Mouse (Mus musculus) embryonic facial prominence, embryonic 13.5 days (tissue): ENCODE data around the gene Casz1. TPM values are rescaled to one million over a fixed set of nuclear protein-coding genes. Genes with fewer than 3 reads are reported as not detected.
A peak's percentile ranks its signal among the peaks of the same experiment; 100 is the strongest.

Source experiments
- ATAC-seq: fragments of 200-750 bp; cut with Nextera tagmentation; 2 replicates; pipeline ENCODE4 v1.8.0; 2017; ENCODE audit warnings: low read depth; ENCODE audit not compliant: insufficient number of reproducible peaks, insufficient read depth, low FRiP score, low TSS enrichment
- H3K27ac ChIP-seq: fragments of 300-500 bp; sonication (generic); 2 replicates; pipeline ENCODE4 v1.5.1; 2015; ENCODE audit warnings: moderate library complexity, mild to moderate bottlenecking, inconsistent platforms
- H3K27me3 ChIP-seq: fragments of 300-500 bp; sonication (generic); 2 replicates; pipeline ENCODE4 v1.6.1; 2015; ENCODE audit warnings: mild to moderate bottlenecking, inconsistent platforms
- H3K36me3 ChIP-seq: fragments of 300-500 bp; sonication (generic); 2 replicates; pipeline ENCODE4 v1.6.1; 2015; ENCODE audit warnings: mild to moderate bottlenecking, inconsistent platforms
- H3K4me1 ChIP-seq: fragments of 300-500 bp; sonication (generic); 2 replicates; pipeline ENCODE4 v1.6.1; 2015; ENCODE audit warnings: inconsistent platforms
- H3K4me2 ChIP-seq: fragments of 300-500 bp; sonication (generic); 2 replicates; pipeline ENCODE4 v1.6.1; 2015; ENCODE audit warnings: moderate library complexity, mild to moderate bottlenecking, inconsistent platforms
- H3K4me3 ChIP-seq: fragments of 300-500 bp; sonication (generic); 2 replicates; pipeline ENCODE4 v1.5.1; 2015; ENCODE audit warnings: mild to moderate bottlenecking, inconsistent platforms
- H3K9ac ChIP-seq: fragments of 300-500 bp; sonication (generic); 2 replicates; pipeline ENCODE4 v1.6.1; 2015; ENCODE audit warnings: mild to moderate bottlenecking, inconsistent platforms
- H3K9me3 ChIP-seq: fragments of 300-500 bp; sonication (generic); 2 replicates; pipeline ENCODE4 v1.6.1; 2016; ENCODE audit warnings: inconsistent platforms
- WGBS: fragments of 180-500 bp; shearing (Covaris S2); methylation state at CpG from one replicate; pipeline ENCODE4 v1.1.7; 2015; ENCODE audit warnings: mixed read lengths; 5-methylcytosine and 5-hydroxymethylcytosine counted together
- polyA plus RNA-seq: library from polyadenylated mRNA; unstranded; fragments of >200 nt; fragmentation: Nextera tagmentation; extraction: Ambion mirVana; gene quantifications from 2 replicates; pipeline ENCODE4 v1.2.1, GENCODE M21; 2015

Gene Casz1
- polyA plus RNA-seq, 1 experiment from 2014 or later: 4.2 TPM

GRCm38 (mm10) chr4:148947833-148948388 is 143.7 kb downstream of the Casz1 start:
- 45% methylated on average over 10 of the region's 10 CpGs for WGBS
- Histone ChIP-seq H3K4me3 (no peak overlapping the region), H3K4me2 (no peak overlapping the region), H3K36me3 (no peaks in the 10 kb centered on the region), H3K4me1 (peaks cover 39% of the 10 kb centered on the region), H3K27me3 (peaks cover 64% of the 10 kb centered on the region), H3K27ac (0 out of 2 replicates have a peak overlapping the region, but pooled peaks have one; percentile 0), H3K9me3 (no peaks in the 10 kb centered on the region), H3K9ac (no peak overlapping the region)
- ATAC-seq: no peak

DNA sequence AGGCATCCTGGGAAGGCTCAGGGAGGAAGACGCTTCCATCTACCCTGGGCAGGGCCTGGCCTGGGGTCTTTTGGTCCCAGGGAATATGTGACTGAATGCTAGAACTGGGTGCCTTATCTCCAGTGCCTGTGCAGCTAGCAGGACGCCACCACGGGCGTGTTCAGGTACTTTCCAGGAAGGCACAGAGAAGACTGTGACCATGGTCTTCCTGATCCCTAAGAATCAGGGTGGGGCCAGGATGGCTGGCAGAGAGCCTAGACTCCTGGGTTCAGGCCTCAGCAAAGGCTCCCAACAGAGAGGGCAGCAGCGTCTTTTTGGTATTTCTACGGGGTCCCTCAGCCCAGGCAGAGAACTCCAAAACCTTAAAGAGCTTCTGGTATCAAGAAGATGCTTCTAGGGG is 146.3 kb downstream of the Casz1 start:
- no peak overlapping the region for H3K4me3 ChIP-seq
- no peaks in the 10 kb centered on the region for H3K9me3 ChIP-seq
- H3K4me1 ChIP-seq: peaks cover 48% of the 10 kb centered on the region
- 50% methylated on average over 6 of the region's 6 CpGs for WGBS
- no peak for ATAC-seq
- peak overlapping the region; percentile 39; the same call in 1 of the 2 replicates for H3K27ac ChIP-seq
- no peaks in the 10 kb centered on the region for H3K36me3 ChIP-seq
- peak overlapping the region; percentile 27; the same call in 1 of the 2 replicates for H3K9ac ChIP-seq
- H3K4me2 ChIP-seq: peak overlapping the region; percentile 65; the same call in 1 of the 2 replicates
- peaks cover 74% of the 10 kb centered on the region for H3K27me3 ChIP-seq

- Histone ChIP-seq H3K27me3 (peaks cover 76% of the 10 kb centered on the region), H3K9me3 (no peaks in the 10 kb centered on the region), H3K4me3 (peak overlapping the region; percentile 40; the same call in 1 of the 2 replicates), H3K9ac (peak overlapping the region; percentile 27; the same call in 1 of the 2 replicates), H3K27ac (peak overlapping the region; percentile 39; the same call in 1 of the 2 replicates), H3K4me2 (peak overlapping the region; percentile 65), H3K4me1 (peaks cover 53% of the 10 kb centered on the region), H3K36me3 (no peaks in the 10 kb centered on the region)
- WGBS: 23% methylated on average over 25 of the region's 25 CpGs
- ATAC-seq: peak; percentile 23; the same call in 1 of the 2 replicates
Measured at GRCm38 (mm10) chr4:148950932-148951650, 146.9 kb downstream of the Casz1 start.

- WGBS: 3% methylated on average over 40 of the region's 44 CpGs
- Histone ChIP-seq H3K9me3 (no peaks in the 10 kb centered on the region), H3K27ac (no peak overlapping the region), H3K36me3 (no peaks in the 10 kb centered on the region), H3K4me2 (peak overlapping the region; percentile 65), H3K4me3 (peak overlapping the region; percentile 40), H3K9ac (0 out of 2 replicates have a peak overlapping the region, but pooled peaks have one; percentile 23), H3K27me3 (peaks cover 76% of the 10 kb centered on the region), H3K4me1 (peaks cover 58% of the 10 kb centered on the region)
- no peak for ATAC-seq
Measured at GRCm38 (mm10) chr4:148951821-148952291, 147.6 kb downstream of the Casz1 start.

- no peak for ATAC-seq
- WGBS: 4% methylated on average over 68 of the region's 69 CpGs
- H3K4me1 ChIP-seq: peaks cover 55% of the 10 kb centered on the region
- no peak overlapping the region for H3K27ac ChIP-seq
- H3K9ac ChIP-seq: peak overlapping the region; percentile 23; the same call in 1 of the 2 replicates
- H3K36me3 ChIP-seq: no peaks in the 10 kb centered on the region
- H3K27me3 ChIP-seq: peaks cover 78% of the 10 kb centered on the region
- no peaks in the 10 kb centered on the region for H3K9me3 ChIP-seq
- peak overlapping the region; percentile 65 for H3K4me2 ChIP-seq
- H3K4me3 ChIP-seq: peak overlapping the region; percentile 40
Measured at GRCm38 (mm10) chr4:148952328-148953222, 148.3 kb downstream of the Casz1 start.

- no peak for ATAC-seq
- peaks cover 69% of the 10 kb centered on the region for H3K27me3 ChIP-seq
- H3K9me3 ChIP-seq: no peaks in the 10 kb centered on the region
- H3K9ac ChIP-seq: no peak overlapping the region
- no peak overlapping the region for H3K4me3 ChIP-seq
- 85% methylated on average over 14 of the region's 14 CpGs for WGBS
- peaks cover 45% of the 10 kb centered on the region for H3K4me1 ChIP-seq
- peaks cover 12% of the 10 kb centered on the region for H3K36me3 ChIP-seq
- H3K4me2 ChIP-seq: no peak overlapping the region
- no peak overlapping the region; the same call in 1 of the 2 replicates for H3K27ac ChIP-seq
Measured at GRCm38 (mm10) chr4:148955131-148955813, 151.0 kb downstream of the Casz1 start.

DNA sequence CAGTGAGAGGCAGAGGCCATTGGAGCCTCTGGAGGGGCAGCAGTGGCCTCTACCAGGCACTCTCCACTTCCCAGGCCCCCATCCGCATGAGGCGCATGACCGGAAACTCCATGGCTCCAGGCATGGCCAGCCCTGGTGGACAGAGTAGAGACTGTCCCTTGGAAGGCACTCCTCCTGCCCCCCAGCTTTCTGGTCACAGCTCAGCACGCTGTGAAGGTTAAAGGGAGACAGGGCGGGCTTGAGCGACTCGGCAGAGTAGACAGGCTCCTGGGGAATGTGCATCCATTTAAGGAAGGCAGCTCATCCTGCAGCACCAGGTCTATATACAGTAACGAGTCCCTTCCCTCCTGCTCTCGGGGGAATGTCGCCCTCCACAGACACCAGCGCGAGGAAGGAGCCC is 155.8 kb downstream of the Casz1 start:
- H3K9me3 ChIP-seq: no peaks in the 10 kb centered on the region
- H3K27ac ChIP-seq: no peak overlapping the region
- peaks cover 58% of the 10 kb centered on the region for H3K27me3 ChIP-seq
- H3K4me3 ChIP-seq: no peak overlapping the region
- no peak overlapping the region for H3K4me2 ChIP-seq
- peaks cover 27% of the 10 kb centered on the region for H3K4me1 ChIP-seq
- peaks cover 35% of the 10 kb centered on the region for H3K36me3 ChIP-seq
- no peak overlapping the region for H3K9ac ChIP-seq
- WGBS: 65% methylated on average over 12 of the region's 12 CpGs
- no peak for ATAC-seq

DNA sequence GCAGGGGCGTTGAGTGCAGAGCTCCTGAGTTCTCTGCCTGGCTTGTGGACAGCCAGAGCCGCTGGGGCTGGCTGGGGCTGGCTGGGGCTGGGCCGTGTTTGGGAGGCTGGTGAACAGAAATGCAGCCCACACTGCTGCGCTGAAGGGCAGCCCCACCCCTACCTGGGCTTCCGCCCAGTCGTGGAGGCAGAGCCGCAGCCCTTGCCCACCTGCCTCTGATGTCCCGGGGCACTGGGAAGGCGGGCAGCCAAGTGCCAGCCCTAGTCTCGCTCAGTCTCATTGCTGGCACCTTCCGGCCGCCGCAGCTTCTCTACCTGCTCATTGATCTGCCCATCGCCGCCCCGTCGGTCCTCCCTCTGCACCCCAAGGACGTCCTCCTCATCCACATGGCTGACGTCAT is 156.9 kb downstream of the Casz1 start:
- H3K27ac ChIP-seq: no peak overlapping the region
- H3K36me3 ChIP-seq: peaks cover 40% of the 10 kb centered on the region
- WGBS: 92% methylated on average over 19 of the region's 19 CpGs
- H3K4me2 ChIP-seq: no peak overlapping the region
- peaks cover 28% of the 10 kb centered on the region for H3K4me1 ChIP-seq
- ATAC-seq: no peak
- no peak overlapping the region for H3K9ac ChIP-seq
- no peak overlapping the region for H3K4me3 ChIP-seq
- H3K27me3 ChIP-seq: peaks cover 51% of the 10 kb centered on the region
- no peaks in the 10 kb centered on the region for H3K9me3 ChIP-seq

DNA sequence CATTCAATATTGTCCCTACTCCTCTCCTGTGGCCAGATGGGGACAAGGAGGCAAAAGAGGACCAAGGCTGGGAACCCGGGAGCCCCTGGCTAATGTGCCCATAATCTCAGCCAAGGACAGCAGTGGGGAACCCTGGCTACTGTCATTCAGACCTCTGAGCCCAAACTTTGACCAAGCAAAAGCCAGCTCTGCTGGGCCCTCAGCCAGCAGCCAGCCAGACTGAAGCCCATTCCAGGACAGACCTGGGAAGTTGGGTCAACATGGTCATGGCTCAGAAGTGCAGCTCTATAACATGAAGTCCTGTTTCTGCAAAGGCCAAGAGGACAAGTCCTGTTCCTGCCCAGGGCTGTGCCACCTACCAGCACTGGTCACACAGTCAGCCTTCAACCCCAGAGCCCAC is 157.9 kb downstream of the Casz1 start:
- Histone ChIP-seq H3K4me2 (no peak overlapping the region), H3K9ac (no peak overlapping the region), H3K9me3 (no peaks in the 10 kb centered on the region), H3K27ac (no peak overlapping the region), H3K4me1 (peaks cover 32% of the 10 kb centered on the region), H3K4me3 (no peak overlapping the region), H3K27me3 (peaks cover 60% of the 10 kb centered on the region), H3K36me3 (peaks cover 40% of the 10 kb centered on the region)
- 88% methylated on average over 1 of the region's 1 CpGs for WGBS
- no peak for ATAC-seq

DNA sequence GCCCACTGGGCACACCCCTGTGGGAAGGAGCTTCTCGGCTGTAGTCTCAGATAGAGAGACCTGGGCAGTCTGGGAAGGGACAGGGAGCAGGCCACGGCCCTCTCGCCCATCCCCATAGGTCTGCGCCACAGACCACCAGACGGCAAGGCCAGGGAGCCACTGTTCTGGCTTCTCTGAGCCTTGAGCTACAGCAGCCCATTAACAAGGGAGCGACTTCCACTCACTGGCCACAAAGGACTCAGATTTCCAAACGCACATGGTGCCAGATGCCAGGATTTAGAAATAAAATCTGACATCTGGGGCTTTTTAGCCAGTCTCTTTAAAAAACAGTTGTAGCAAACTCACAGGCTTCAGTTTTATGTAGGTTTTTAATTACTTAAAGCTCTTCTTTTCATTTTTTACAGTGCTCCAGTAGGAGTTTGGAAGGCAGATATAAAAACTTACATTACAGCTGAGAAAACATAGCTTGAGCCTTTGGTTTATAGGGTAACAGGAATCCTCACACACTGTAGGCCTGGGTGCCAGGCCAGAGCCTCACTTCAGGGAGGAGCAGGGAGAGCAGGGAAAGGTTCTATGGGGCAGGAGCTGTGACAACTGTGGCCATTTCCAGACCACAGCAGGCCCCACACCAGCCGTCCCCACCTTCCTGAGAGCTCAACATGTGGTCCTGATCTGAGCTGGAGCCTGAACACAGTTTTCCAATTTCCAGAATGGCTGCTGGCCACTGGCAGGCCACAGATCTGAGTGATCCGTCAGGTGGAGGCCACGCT is 160.5 kb downstream of the Casz1 start:
- peak overlapping the region; percentile 76 for H3K27ac ChIP-seq
- 39% methylated on average over 10 of the region's 10 CpGs for WGBS
- H3K36me3 ChIP-seq: peaks cover 33% of the 10 kb centered on the region
- 0 out of 2 replicates have a peak overlapping the region, but pooled peaks have one; percentile 11 for H3K4me2 ChIP-seq
- H3K27me3 ChIP-seq: peaks cover 52% of the 10 kb centered on the region
- H3K9ac ChIP-seq: peak overlapping the region; percentile 36; the same call in 1 of the 2 replicates
- no peaks in the 10 kb centered on the region for H3K9me3 ChIP-seq
- H3K4me3 ChIP-seq: no peak overlapping the region
- peaks cover 48% of the 10 kb centered on the region for H3K4me1 ChIP-seq
- ATAC-seq: no peak; the same call in 1 of the 2 replicates
